Mouse (Mus musculus) CD4-positive, CD25-positive, alpha-beta regulatory T cell, adult 4 months (primary cell): ENCODE data around the gene Cbl. TPM values are rescaled to one million over a fixed set of nuclear protein-coding genes. Genes with fewer than 3 reads are reported as not detected.

Experiments used
- ATAC-seq: one replicate; pipeline ENCODE4 v1.8.0; 2017
- polyA plus RNA-seq, 2 experiments: library from polyadenylated mRNA; unstranded; fragments of 100-300 nt; shearing (Covaris generic); gene quantifications; one replicate each; pipeline ENCODE4 v1.2.1; 2017

The Cbl gene
- polyA plus RNA-seq, 2 experiments from 2014 or later = 22.7 to 23.0 TPM

DNA sequence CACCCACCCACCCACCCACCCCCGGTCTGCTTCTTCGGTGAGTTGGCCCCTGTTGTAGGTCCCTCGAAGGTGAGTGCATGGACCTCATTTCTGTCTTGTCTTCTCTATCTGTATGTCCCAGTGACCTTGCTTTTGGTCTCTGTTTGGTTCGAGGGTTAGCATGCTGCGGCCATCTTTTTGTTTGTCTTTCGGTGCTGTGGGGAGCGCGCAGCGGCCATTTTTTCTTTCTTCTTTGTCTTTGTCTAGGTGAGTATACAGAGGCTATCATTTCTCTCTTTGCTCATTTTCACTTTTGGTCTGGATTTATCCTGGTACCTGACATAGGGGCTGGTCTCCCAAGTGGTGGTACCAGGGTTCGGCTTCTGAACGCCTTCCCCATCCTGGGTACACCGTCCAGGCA lies 55.0 kb downstream of the Cbl start:
- no peak for ATAC-seq

DNA sequence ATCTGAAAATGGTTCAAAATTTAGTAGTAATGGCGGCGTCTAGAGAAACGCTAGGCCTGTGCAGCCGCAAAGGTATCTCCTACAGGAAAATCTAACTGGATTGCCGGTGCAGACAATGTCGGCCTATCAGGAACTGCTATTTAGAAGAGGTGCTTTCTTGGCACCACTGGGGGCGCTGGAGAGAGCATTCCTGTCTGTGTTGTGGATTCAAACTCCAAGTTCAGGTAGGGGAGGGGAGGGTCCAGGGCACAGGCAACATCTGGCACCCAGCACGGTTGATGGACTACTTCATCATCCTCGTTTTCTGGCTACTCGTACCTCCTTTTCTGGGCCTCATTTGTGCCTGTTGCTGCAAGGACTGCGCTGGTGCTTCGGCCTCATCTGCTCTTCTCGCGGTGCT lies 55.5 kb downstream of the Cbl start:
- no peak for ATAC-seq

DNA sequence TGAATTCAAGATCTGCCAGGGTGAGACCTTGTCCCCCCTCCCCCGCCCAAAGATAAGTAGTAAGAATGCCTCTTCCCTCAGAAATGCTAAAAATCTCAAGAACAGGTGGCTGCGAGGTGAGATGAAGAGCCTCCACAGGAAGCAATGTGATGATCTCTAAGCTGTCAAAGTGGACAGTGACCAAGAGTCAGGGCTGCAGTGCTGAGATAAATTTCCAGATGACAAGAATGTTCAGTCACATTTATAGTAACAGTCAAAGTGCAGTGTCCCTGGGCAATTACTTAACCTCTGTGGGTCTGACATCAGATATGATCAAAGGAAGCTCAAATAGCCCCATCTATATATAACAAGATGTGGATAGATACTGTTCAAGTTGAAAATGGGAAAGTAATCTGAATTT lies 56.4 kb downstream of the Cbl start:
- ATAC-seq = no peak

GRCm38 (mm10) chr9:44175957-44176356 lies 57.9 kb downstream of the Cbl start:
- ATAC-seq = peak; percentile 23

- no peak for ATAC-seq
Measured at GRCm38 (mm10) chr9:44175556-44175955, 58.3 kb downstream of the Cbl start.

DNA sequence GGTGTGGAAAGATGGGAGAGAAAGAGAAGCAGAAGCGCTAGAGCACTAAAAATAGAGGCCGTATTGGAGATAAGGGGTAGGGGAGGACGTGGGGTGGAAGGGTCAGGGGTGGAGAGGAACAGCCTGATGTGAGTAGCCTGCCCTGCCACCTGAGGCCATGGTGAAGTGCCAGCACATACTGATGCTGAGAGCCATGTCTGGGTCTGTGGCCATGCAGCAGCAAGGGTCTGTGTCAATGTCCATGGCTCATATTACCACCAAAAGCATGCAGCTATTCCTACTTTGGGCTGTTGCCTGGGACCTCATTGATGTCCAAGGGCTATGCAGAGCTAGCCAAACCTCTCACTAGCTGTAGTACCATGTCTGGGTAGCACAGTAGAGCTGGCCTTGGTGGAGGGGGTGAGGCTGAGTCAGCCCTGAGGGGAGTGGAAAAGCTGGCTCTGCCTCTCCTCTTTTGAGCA lies 63.1 kb downstream of the Cbl start:
- no peak for ATAC-seq

DNA sequence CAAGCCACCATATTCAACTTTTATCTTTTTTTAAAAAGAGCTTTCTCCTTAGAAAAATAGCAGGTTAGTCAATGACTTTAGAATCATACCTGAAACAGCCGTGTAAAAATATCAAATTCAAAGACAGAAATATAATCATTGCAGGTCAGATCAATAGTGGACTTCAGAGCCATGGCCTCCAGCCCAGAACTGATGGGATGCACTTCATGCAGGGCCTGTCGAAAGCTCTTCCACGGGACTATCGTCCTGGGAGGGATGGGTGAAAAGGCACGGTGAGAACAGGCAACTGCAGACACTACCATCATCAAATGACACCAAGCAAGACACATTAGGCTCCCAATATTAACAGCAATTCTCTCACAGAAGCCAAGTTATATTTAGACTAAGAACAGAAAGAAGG lies 64.9 kb downstream of the Cbl start:
- no peak for ATAC-seq

DNA sequence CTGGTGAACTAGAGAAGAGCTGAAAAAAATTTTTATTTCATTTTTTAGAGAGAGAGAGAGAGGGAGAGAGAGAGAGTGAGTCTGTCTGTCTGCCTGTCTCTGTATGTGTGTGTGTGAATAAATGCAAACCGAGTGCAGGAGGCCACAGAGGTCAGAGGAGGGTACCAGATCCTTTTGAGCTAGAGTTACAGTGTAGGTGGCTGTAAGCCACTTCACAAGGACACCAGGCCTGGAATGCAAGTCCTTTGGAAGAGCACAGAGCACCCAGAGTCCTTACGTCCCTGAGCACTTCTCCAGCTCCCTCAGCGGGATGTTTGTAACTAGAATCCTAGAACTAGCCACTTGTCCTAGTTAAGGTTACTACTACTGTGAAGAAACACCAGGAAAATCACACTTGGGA lies 74.0 kb downstream of the Cbl start:
- no peak for ATAC-seq

- peak; percentile 45 for ATAC-seq
Measured at GRCm38 (mm10) chr9:44147290-44147689, 86.6 kb downstream of the Cbl start.

GRCm38 (mm10) chr9:44144718-44145060 lies 89.2 kb downstream of the Cbl start:
- no peak for ATAC-seq

- no peak for ATAC-seq
Measured at GRCm38 (mm10) chr9:44144023-44144717, 89.7 kb downstream of the Cbl start.

- ATAC-seq = no peak
Measured at GRCm38 (mm10) chr9:44143421-44143820, 90.4 kb downstream of the Cbl start.

GRCm38 (mm10) chr9:44141951-44142350 lies 91.9 kb downstream of the Cbl start:
- ATAC-seq = no peak

DNA sequence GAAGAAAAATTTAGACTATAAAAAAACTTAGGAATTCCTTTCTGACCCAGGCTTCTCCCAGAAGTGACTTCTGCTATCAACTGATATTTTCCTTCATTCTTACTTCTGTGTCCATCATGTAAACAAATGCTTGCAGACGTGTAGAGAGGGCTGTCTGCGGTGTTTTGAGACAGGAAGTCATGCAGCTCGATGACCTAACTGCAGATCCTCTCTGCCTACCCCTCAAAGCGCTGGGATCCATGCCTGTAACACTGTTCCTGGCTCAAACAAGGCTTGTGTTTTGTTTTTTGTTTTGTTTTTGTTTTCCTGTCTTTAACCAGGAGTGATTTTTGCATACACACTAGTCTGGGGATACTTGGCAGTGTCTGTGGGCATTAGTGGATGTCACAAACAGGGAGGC lies 96.0 kb downstream of the Cbl start:
- ATAC-seq = no peak

DNA sequence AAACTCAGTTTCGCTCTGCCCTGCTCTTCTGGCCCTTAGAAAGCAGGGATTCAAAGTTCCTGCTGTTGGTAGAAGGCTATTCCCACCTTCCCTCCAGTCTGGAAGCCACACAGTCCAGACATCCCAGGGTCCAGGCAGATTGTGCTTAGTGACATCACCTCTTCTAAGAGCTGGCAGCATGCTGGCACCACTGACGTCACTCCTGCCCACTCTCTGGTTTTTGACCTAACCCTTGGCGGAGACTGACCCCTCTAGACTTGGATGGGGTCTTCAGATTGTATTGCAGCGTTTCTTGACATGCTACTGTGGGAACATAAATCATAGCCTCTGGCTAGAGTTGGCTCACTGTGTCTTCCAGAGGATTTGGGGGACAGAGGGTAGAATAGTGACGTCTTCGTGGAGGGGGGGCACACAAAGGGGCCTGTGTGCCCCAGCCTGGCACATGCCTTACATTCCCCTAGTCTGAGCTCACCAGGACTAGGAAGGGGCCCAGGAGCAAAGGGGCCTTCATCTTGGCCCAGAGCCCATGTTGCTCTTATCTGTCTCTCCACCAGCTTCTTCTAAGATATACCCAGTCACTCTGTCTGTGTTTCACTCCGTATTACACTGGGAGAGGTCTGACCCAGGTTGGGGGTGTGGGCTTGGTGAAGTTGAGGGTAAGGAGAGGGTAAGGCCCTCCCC lies 98.0 kb downstream of the Cbl start:
- no peak for ATAC-seq

DNA sequence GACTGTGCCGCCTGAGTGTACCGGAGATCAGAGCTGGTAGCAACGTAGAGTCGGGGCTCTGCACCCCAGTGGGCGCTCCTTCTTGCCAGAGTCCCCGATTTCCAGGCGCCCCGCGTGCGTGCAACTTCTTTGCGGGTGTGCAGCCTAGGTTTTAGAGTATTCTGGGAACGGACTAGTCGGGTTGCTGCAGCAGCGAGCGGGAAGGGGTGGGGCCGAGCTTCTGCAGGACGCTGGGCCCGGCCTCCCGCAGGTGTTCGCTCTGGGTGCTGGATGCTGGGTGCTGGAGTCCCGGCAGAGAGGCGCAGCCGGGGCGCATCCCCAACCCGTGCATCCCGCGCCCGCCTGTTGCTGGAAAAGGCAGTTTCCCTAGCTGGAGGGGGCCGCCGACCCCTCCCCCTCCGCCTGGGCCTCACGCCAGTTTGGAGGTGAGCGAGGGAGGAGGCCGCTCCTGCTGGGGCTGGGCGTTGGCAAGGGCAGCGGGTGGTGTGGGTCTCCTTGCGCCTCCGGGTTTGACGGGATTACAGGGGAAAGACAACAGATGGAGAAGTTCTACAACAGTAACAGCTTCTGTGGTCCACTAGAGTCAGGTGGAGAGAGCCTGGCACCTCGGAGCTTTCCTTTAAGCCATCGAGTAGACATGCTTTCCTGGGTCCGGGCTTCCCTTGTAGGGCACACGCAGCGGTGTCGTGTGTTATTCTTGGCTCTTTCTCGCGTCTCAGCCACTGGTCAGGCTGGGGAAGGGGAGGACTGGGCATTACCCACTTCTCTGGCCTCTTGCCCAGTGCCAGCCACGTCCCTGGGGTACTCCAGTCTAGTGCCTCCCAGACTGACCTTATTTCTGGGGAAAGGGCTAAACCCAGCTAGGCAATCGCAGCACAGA lies 98.8 kb downstream of the Cbl start:
- peak; percentile 19 for ATAC-seq

GRCm38 (mm10) chr9:44134101-44134850 lies 99.6 kb downstream of the Cbl start, which contains the start of gene Mcam:
Mcam (plus strand) TSS chr9:44134469.
- no peak for ATAC-seq

DNA sequence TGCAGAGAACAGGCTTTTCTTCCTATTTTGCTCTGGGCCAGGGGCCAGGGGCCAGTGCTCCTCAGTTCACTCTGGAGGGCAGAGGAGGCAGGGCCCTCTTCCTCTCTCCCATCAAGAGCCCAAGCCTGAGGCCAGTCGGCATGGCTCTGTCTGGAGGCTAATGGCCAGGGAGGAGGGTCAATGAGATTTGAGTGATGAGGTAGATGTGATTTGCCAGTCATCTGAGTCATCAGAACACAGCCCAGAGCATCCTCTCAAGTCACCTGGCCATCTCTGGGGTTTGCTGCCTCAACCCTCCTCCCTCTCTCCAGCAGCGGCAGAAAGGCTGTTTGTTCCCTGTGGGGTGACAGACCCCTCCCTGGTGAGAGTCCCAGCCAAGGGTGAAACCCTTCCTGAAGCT lies 100.6 kb downstream of the Cbl start:
- no peak for ATAC-seq

GRCm38 (mm10) chr9:44132200-44132599 lies 101.6 kb downstream of the Cbl start:
- no peak for ATAC-seq

GRCm38 (mm10) chr9:44131276-44131590 lies 102.6 kb downstream of the Cbl start:
- no peak for ATAC-seq

DNA sequence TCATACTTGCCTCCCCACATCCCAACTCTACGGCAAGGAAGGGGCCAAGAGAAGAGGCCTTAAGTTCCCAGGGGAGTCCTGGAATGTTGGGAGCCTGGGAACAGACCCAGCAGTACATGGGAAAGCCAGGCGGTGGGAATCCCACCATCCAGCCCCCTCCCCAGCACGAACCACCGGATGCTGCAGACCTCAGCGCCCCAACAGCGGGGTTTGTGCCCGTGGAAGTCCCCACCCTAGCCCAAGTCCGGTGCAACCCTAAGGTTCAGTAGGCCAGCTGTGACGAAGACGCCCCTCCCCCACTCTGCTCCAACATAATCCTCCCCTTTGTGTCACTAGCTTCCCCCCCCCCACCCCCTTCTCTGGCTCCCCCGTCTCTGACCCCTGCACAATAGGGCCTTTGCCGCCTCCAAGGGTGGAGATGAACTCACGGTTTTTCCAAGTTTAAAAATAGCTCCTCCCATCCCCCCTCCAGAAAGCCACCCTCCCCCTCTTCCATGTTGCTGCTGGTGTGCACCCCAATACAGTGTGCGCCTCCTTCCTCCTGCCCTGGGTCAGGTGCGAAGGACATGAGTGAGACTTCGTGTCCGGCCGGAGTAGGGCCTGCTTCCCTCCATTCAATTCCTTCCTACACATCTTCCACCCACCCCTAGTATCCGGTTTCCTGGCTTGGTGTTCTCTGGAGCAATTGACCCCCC lies 103.1 kb downstream of the Cbl start:
- ATAC-seq = peak; percentile 14

DNA sequence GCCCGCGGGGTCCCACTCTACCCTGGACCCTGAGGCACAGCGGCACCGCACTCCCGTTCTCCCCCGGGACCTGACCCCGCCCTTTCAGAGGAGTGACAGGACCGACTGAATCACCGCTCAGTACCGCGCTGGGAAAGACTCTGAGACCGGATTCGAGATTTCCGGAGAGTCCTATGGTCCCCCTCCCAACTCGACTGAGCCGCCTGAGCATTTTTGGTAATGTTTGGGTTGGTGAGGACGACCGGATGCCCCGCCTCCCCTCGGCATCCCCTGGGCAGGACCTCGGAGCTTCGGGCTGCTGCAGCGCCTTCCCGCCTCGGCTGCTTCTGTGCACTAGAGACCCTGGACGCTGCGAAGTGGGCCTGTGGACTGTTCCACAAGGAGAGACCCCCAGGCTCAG lies 103.8 kb downstream of the Cbl start:
- peak; percentile 91 for ATAC-seq
